Mouse (Mus musculus) C2C12 (cell line): ENCODE results near the gene Isca2.

Experiments used
- CTCF ChIP-seq: IDR thresholded peaks from one replicate; pipeline ENCODE4 v1.5.1; 2011; ENCODE audit not compliant: control insufficient read depth, insufficient read depth, insufficient read length
- MAX ChIP-seq: IDR thresholded peaks from one replicate; pipeline ENCODE4 v1.6.1; 2011; ENCODE audit warnings: mild to moderate bottlenecking, control low read depth
- MYOG ChIP-seq: IDR thresholded peaks from one replicate; pipeline ENCODE4 v1.6.1; 2011; ENCODE audit not compliant: control insufficient read depth, insufficient read length; ENCODE audit errors: extremely low read depth

GRCm38 (mm10) chr12:84727434-84727833 lies 45.6 kb upstream of the Isca2 start:
- TF ChIP-seq MAX: no peak
- TF ChIP-seq CTCF: no peak
- no peak for TF ChIP-seq MYOG
